Mouse (Mus musculus) kidney, postnatal 4 days (tissue): ENCODE results near the gene Gal3st3.
A peak's percentile ranks its signal among the peaks of the same experiment; 100 is the strongest.
"Not testable (repeated sequence)": the region's sequence is repeated elsewhere in the genome, so short reads cannot be mapped to it uniquely, and the experiment has no call there.

ENCODE experiments used
- DNase-seq, 2 experiments: peaks; one replicate each; pipeline ENCODE4 v3.0.0; 2021; ENCODE audit warnings: mixed read lengths in 2 of 2

Gal3st3 gene

DNA sequence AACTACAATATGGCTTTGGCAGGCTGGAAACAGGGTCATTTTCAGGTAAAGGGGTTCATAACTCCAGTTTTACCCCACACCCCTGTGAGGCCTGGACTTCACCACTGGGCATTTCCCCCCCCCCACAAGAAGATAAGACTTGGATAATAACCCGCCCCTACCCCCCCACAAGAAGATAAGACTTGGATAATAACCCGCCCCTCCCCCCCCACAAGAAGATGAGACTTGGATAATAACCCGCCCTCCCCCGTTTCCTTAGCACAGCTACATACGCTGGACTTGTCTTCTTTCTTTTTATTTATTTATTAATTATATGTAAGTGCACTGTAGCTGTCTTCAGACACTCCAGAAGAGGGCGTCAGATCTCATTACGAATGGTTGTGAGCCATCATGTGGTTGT, 10.9 kb downstream of the Gal3st3 start:
- no peak for DNase-seq

DNA sequence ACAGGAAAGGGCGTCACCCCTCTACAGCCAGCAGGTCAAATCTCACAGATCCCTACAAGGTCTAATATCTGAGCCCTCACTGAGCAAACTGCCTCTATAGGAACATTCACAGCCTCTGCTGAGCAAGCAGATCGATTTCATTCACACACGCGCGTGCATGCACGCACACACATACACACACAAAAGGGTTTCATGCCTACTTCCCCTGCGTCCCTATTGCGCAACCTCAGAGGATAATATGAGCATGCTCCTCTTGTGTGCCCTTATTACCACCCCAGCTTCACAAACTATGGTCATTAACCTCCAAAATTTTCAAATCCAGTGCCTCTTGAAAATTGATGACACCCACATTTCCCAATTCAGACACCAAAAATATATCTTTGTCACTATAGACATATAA, 15.1 kb downstream of the Gal3st3 start:
- DNase-seq = no peak

DNA sequence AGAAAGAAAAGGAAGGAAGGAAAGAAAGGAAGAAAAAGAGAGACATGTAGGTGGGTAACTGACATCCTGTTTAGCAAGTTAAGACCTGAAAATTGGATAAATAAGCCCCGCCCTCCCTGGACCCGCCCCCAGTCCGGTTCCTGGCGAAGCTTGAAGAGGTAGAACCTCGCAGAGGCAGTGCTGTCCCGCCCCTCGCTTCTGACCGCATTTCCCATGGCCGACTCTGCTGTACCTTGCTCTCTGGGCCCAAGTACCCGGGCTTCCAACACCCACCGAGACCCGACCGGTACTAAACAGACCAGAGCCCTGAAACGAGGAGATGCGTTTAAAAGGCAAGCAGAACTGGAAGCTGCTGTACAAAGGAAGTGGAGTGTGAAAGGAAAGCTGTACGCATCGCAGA, 25.7 kb downstream of the Gal3st3 start:
- DNase-seq = peak; percentile 66 to 80

DNA sequence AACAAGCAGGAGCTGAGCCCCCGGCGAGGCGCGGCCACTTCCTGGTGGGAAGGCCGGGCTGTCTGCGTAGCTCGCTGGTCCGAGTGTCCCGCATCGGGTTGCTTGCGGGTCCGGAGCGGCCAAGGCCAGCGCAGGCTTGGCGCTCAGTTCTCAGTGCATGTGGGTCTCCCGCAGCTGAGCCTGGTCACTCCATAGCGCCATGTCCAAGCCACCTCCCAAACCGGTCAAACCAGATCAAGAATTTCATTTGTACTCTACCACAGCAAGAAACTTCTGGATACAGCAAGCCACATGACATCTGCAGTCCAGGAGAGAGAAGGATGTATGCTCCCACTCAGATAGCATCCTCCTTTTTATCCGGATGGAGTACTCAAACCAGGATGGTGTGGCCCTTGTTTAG, 29.8 kb downstream of the Gal3st3 start:
- peak; percentile 20 to 28 for DNase-seq

DNA sequence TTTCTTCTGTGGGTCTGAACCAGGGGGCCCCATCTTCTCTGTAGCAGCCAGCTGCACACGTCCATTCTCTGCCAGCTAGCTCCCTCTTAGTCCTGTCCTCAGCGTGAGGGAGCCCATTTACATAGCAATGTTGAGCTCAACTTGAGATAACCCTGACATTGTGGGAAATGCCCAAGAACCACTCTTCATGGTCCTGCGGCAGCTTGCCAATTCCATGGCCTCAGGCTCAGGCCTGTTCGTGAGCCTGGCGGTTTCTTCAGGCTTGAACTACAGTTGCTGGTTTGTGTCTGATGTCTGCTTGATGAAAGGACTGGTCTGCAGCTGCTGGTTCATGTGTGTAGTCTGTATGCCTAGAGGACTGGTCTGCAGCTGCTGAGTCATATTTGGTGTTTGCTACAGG, 36.6 kb downstream of the Gal3st3 start:
- no peak for DNase-seq

DNA sequence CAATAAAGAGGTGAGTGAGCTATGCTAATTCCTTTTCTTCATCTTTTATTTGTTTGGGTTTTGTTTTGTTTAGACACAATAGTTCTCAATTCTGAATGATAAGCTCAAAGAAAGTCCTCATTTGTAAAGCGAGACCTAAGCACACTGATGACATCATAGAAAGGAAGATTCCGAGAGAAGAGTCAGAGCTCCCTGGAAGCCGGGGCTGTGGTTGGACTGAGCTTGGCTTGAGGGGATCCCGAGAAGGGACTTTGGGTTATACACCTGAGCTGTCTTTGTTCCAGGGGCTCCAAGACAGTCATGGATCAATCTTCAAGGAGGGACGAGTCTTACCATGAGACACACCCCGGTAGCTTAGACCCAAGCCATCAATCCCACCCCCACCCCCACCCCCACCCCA, 37.3 kb downstream of the Gal3st3 start, which contains the start of gene Catsper1:
Gene Catsper1, plus strand, starts transcription at position 301 of the 400 bp plus-strand sequence.
- no peak for DNase-seq

DNA sequence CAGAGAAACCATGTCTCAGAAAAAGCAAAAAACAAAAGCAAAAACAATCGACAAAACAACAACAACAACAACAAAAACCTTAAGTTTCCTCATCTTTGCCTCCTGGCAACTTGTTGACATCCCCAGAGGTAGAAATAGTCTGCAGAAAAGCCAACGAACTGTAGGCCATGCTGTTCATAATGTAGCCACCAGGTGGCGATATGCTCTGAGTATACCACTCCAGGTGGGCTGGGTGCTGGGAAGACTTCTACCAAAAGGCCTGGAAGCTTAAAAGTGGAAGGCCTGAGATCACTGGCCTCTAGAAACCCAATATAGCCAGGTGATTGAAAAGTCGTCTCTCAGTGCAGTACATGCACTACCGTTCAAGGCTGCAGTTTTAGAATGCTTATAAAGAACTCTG, 39.8 kb downstream of the Gal3st3 start:
- peak; percentile 90 to 91 for DNase-seq

DNA sequence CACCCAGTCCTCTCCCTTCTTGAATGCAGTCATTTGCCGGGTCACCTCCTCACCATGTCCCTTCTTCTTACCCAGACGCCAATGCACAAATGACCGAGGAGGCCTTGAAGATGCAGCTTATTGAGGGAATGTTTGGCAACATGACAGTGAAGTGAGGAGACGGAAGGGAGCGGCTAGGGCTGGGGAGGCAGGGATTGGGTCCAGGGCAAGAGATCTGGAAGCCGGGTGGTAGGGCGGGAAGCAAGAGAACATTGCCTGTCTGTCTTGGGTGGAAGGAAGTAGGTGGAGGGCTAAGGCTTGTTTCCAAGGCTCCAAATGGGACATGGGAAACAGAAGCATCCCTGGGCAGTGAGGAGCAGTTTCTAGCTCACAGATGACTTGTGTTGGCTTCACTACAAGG, 43.2 kb downstream of the Gal3st3 start:
- DNase-seq = no peak

DNA sequence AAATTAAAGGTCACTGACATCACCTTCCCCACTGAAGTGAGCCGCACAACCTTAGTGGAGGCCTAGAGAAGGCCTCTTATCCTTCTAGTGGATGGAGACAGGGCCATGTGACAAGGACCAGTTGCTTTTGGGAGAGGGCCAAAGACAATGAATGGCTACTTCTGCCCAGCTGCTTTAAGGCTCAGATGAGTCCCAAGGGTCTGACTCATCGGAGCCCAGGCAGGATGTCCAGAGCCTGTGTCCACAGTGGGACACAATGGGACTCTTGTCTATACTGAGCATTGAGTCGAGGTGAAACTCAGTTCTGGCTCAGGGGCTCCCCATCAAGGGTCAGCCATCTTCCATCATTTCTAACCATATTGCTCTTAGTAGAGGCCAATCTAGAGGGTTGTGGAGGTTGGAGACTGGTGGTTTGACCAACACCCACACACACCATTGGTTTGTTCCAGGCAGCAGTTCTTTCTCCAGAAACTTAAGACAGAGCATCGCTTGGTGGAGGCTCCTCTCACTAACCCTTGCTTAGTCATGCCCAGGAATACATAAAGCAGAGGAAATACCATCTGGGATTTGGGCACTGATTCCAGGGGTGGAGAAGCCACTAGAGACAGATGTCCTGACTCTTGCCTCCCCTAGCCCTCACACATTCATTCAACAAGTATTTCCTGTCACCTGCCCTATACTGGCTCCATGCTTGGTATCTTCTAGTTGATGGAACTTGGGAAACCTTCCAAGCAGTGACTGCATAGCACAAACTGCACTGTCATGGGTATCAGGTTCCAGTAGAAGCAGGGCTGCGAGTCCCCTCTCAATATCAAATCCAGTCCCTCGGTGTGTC, 47.4 kb downstream of the Gal3st3 start:
- DNase-seq = peak in 1 of 2 experiments; percentile 18

DNA sequence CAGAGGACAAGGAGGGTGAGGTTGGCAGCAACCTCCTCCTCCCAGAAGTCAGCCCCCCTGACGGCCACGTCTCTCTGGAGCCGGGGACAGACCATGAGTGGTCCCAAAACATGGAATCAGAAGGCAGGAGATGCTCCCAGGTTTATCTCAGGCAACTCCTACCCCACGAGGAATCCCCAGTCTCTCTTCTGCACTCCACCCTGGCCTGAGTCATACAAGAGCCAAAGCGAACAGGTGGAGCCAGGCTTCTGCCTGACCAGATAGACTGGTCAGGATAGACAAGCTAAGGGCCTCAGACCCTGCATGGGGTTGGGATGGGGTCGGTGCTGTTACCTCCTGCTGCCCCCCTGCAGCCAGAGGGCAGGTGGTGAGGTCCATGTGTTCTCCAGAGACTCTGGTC, 49.9 kb downstream of the Gal3st3 start:
- no peak for DNase-seq

DNA sequence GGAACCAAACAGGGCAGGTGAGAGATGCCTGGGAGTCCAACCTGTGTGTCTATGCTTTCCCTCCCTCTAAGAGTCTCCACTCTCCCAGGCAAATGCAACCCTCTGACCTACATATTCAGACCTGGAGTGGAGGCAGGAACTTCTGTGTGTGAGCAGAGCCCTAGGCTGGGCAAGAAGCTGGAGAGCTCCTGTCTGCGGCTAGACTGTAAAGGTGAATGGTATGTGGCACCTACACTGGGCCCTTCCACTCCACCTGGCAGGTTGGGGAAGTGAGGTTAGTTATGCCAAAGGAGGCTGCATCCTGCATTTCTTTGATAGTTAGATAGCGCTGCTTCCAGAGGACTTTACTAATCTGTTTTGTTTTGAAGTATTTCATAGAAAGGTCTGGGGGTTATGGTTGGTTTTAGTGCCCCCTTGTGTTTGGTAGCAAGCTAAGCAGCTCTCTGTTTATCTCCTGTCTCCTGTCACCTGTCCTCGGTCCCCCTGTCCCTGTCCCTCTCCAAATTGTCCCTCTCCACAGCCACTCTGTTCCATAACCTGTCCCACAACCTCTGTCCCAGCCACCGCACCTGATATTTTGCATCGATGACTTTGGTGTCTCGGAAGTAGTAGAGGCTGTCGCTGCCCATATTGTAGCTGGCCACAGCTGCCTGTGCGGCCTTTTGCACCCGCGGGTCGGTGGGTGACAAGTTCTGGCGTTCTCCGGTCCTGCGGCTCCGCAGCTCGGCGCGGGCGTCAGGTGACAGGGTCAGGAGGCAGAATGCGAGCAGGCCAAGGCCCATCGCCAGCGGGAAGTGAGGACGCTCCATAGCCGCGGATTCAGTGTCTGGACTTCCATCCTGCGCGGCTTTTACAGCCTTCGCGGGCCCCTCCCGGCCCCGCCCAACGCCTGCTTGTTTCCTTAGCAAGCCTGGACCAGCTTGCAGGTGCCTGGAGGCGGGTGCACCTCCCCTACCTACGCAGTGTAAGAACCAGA, 50.7 kb downstream of the Gal3st3 start:
- DNase-seq = peak; percentile 31 to 56

DNA sequence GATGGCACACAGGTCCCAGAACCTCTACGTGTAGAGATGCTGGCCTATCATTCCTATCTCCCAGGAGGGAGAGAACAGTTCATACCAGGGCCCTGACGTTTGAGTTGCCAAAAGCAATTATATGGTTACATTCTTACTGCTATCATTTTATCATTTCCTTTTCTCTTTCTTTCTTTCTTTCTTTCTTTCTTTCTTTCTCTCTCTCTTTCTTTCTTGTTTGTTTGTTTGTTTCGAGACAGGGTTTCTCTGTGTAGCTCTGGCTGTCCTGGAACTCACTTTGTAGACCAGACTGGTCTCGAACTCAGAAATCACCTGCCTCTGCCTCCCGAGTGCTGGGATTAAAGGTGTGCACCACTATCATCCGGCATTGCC, 51.4 kb downstream of the Gal3st3 start, which contains the start of gene Cst6:
Gene Cst6, minus strand, starts transcription at position 73 of the 372 bp plus-strand sequence.
- DNase-seq = not testable (repeated sequence)

DNA sequence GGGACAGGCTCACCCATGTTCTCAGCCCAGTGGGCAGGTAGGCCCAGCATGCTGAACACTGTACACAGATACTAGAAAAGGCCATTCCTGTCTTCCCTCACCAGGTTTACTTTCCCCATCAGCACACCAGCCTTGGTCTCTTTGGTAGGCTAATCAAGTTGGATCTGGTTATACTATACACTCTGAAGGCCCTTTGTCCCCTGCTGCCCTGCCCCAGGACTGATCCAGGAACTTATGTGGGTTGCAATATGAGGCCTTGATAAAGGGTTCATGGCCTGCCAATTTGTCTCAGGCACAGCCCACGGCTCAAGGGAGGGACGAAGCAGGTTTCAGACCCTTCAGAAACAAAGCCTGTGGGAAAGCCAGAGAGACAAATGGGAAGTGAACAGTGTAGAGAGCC, 55.5 kb downstream of the Gal3st3 start:
- no peak for DNase-seq

DNA sequence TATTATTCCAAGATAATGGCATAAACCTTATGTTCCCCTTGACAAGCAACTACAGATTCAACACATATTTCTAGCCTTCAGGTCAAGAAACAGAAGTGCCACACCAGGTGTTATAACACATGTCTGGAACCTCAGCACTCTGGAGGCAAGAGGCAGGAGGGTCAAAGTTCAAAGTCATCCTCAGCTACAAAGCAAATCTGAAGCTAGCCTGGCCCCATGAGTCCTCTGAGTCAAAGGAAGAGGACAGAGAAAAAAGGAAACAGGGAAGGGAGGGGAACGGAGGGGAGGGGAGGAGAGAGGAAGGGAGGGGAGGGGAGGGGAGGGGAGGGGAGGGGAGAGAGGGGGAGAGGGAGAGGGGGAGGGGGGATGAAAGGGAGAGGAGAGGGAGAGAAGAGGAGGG, 57.9 kb downstream of the Gal3st3 start:
- no peak for DNase-seq
